Mouse (Mus musculus): Measurements from ENCODE around the gene Cyp2c69.
"Not testable (repeated sequence)": the region's sequence is repeated elsewhere in the genome, so short reads cannot be mapped to it uniquely, and the experiment has no call there.

Cyp2c69 gene

DNA sequence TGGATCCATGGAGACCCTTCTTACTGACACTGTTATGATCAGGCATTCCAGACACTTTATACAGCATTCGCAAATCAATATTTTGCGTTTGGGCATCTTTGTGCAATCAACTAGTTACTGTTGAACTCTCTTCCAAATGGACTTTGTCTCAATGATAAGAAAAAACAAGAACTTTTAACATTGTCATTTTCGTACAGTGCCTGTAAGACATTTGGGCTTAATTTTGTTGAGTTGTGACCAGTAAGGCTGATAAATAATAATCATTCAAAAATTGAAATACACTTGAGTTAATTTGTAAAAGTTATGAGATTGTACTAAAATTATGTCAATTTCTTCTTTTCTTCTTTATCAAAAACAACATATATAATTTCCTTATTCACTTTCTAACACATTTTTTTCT lies at the start of gene Cyp2c69:
Cyp2c69 (minus strand) TSS at position 101 of the 400 bp plus-strand sequence.
- not testable (repeated sequence) for DNase-seq (ENCODE audit: low spot score in 2 of 2)

DNA sequence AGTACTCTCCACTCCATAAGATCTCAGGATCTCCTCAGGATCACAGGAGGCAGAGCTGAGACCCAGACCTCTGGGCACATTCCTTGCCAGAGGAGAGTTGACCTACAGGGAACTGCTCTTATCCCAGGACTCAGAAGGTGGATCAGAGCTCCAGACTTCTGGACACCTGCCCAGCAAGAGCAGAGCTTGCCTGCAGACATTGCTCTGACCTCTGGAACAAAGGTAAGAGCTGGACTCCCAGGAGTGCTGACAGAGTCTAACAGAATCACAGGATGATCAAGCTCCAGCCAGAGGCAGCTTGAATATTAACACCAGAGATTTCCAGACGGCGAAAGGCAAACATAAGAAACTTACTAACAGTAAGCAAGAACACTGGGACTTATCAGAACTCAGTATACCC lies 48.8 kb upstream of the Cyp2c69 start:
- DNase-seq (ENCODE audit: low spot score in 2 of 2), result no peak

DNA sequence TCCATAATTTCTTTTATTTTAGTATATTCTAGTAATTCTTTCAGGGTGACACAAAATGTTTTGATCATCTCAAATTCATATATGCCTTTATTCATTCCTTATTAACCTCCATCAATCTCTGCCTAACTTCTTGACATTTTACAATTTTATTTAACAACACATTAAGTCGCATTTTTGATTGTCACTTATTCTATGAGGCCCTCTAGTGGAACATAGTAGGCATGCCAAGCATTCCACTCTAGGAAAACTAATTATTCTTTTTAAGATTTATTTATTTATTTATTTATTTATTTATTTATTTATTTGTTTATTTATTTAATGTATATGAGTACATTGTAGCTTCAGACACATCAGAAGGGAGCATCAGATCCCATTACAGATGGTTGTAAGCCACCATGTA lies 43.4 kb upstream of the Cyp2c69 start:
- no peak for DNase-seq (ENCODE audit: low spot score in 2 of 2)

DNA sequence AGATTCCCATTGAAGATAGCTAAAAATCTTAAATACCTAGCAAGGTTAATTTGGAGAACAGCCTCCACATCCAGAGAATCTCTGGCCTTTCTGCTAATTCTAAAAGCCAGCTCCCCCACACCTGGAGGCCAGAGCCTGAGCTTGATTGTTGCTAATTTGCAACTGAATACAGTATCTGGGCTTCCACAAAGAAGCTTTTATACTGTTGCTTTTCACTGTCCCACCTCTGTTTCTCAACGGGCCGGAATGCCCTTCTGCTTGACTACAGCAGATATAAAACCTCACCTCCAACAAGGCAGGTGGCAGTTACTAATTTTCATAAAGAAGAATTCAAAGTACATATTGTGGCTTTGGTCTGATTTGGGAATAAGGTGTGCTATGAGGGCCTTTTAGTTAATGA lies 15.1 kb upstream of the Cyp2c69 start:
- DNase-seq (ENCODE audit: low spot score in 2 of 2), result no peak

DNA sequence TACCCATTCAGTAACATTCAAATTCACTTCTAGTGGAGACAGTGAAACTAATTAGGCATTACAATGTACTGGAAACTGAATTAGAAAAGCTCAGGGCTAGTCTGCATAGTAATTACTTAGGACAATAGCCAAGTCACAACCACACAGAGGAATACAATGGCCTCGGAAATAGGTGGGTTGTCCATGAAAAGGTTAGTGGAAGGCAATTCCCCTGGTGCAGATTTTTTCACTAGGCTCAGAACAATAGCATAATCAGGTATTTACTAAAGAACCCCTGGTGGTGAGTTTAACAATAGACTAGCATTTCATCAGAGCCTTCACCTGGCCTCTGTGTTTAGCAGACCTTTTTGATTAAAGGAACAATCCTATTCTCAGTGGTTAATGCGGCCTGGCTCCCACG lies 3.5 kb upstream of the Cyp2c69 start:
- not testable (repeated sequence) for DNase-seq (ENCODE audit: low spot score in 2 of 2)

DNA sequence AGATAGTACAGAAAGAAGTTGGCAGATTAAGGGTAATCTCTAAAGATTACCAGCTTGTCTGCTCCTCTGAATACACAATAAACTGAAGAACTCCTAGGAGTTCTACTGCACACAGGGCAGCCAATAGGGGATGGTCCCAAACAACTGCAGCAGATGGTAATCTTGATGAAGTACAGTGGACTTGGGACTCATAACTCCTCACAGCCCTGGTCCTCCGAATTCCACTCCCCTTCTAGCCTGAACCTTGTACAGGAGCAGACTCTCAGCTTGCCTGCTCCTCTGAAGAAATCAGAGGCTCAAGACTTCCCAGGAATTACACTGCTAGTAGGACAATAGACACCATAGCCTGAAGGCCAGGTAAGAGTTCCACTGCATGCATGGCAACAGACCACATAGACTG lies 20.5 kb downstream of the Cyp2c69 start:
- no peak for DNase-seq (ENCODE audit: low spot score in 2 of 2)

DNA sequence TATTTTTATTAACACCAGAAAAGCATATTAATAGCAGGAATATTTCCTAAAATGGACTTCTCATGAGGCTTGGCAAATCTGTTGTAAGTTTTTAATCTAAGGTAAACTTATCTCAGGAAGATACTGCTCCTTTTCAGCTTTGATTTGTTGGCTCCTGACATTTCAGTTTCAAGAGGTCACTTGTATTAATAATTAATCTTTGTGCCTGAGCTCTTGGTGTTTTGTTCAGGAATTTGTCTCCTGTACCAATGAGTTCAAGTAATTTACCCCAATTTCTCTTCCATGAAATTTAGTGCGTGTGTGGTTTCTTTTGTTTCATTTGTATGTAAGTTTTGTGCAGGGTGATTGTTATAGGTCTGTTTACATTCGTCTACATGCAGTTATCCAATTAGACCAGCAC lies 65.7 kb downstream of the Cyp2c69 start:
- not testable (repeated sequence) for DNase-seq (ENCODE audit: low spot score in 2 of 2)

DNA sequence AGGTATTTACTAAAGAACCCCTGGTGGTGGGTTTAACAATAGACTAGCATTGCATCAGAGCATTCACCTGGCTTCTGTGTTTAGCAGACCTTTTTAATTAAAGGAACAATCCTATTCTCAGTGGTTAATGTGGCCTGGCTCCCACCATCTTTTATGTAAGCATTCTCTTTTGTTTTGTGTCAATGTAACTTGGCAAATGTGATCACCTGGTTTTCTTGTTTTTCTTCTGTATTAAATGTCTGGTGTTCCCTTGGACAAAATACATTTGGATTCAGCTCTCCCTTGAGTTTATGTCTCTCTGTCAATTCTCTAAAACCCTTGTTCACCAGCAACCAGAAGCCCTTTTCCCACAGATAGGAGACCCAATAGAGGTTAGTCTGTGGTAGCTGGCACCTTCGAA lies 70.2 kb downstream of the Cyp2c69 start:
- not testable (repeated sequence) for DNase-seq (ENCODE audit: low spot score in 2 of 2)

DNA sequence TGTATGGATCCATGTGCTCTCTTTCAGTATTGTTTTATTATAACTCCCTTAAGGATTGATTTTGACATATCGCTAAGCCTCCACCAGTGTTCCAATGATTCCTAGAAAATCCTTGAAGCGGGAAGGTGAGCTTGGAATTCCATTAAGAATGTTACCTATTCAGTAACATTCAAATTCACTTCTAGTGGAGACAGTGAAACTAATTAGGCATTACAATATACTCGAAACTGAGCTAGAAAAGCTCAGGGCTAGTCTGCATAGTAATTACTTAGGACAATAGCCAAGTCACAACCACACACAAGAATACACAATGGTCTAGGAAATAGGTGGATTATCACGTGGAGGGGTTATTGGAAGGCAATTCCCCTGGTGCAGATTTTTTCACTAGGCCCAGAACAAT lies 70.6 kb downstream of the Cyp2c69 start:
- not testable (repeated sequence) for DNase-seq (ENCODE audit: low spot score in 2 of 2)

DNA sequence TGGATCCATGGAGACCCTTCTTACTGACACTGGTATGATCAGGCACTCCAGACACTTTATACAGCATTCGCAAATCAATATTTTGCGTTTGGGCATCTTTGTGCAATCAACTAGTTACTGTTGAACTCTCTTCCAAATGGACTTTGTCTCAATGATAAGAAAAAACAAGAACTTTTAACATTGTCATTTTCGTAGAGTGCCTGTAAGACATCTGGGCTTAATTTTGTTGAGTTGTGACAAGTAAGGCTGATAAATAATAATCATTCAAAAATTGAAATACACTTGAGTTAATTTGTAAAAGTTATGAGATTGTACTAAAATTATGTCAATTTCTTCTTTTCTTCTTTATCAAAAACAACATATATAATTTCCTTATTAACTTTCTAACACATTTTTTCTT lies 73.9 kb downstream of the Cyp2c69 start, which contains the start of gene Cyp2c40:
Cyp2c40 (minus strand) TSS at position 101 of the 400 bp plus-strand sequence.
- DNase-seq (ENCODE audit: low spot score in 2 of 2), result not testable (repeated sequence)
